Mouse (Mus musculus) liver, postnatal 0 days (tissue): ENCODE measurements around the gene Tab2. TPM values are rescaled to one million over a fixed set of nuclear protein-coding genes. Genes with fewer than 3 reads are reported as not detected.

Source experiments
- ATAC-seq: fragments of 200-750 bp; cut with Nextera tagmentation; 2 replicates; pipeline ENCODE4 v1.8.0; 2017; ENCODE audit warnings: mild to moderate bottlenecking, moderate library complexity
- DNase-seq: peaks from one replicate; pipeline ENCODE4 v3.0.0-alpha.2; 2016
- H3K27ac ChIP-seq: fragments of 300-500 bp; sonication (generic); 2 replicates; pipeline ENCODE4 v1.5.1; 2014; ENCODE audit warnings: antibody characterized with exemption, moderate library complexity, mild to moderate bottlenecking, low read depth
- H3K27me3 ChIP-seq: fragments of 300-500 bp; sonication (generic); 2 replicates; pipeline ENCODE4 v1.6.1; 2014; ENCODE audit warnings: low read length, control low read depth, mixed read lengths; ENCODE audit not compliant: insufficient read depth
- H3K36me3 ChIP-seq: fragments of 300-500 bp; sonication (generic); replicated peaks from 2 replicates; pipeline ENCODE4 v1.6.1; 2014; ENCODE audit warnings: mild to moderate bottlenecking, control low read depth, low read length, moderate library complexity, mixed read lengths; ENCODE audit not compliant: insufficient read depth
- H3K4me1 ChIP-seq: fragments of 300-500 bp; sonication (generic); 2 replicates; pipeline ENCODE4 v1.6.1; 2014; ENCODE audit warnings: antibody characterized with exemption, mild to moderate bottlenecking, control low read depth; ENCODE audit not compliant: insufficient read depth
- H3K4me2 ChIP-seq: fragments of 300-500 bp; sonication (generic); 2 replicates; pipeline ENCODE4 v1.6.1; 2014; ENCODE audit warnings: low read depth, mild to moderate bottlenecking, low read length, moderate library complexity, mixed read lengths
- H3K4me3 ChIP-seq: fragments of 300-500 bp; sonication (generic); 2 replicates; pipeline ENCODE4 v1.5.1; 2014; ENCODE audit warnings: low read depth, low read length
- H3K9ac ChIP-seq: fragments of 300-500 bp; sonication (generic); replicated peaks from 2 replicates; pipeline ENCODE4 v1.6.1; 2014; ENCODE audit warnings: mild to moderate bottlenecking, moderate library complexity
- H3K9me3 ChIP-seq: fragments of 300-500 bp; sonication (generic); 2 replicates; pipeline ENCODE4 v1.6.1; 2016; ENCODE audit warnings: mild to moderate bottlenecking, control low read depth, low read length, mixed read lengths
- CTCF ChIP-seq: sonication (generic); IDR thresholded peaks from 2 replicates; pipeline ENCODE4 v1.5.1; 2016; ENCODE audit warnings: antibody characterized with exemption, low read depth
- EP300 ChIP-seq: IDR thresholded peaks from 2 replicates; pipeline ENCODE4 v1.6.1; 2016; ENCODE audit warnings: antibody characterized with exemption, low read depth, mild to moderate bottlenecking
- WGBS: fragments of 180-500 bp; shearing (Covaris S2); extraction: QIAGEN DNeasy Blood & Tissue Kit; methylation state at CpG from one replicate; pipeline ENCODE4 v1.1.7; 2014; ENCODE audit not compliant: insufficient replicate concordance; 5-methylcytosine and 5-hydroxymethylcytosine counted together
- polyA plus RNA-seq: library from polyadenylated mRNA; unstranded; fragments of >200 nt; fragmentation: Nextera tagmentation; extraction: Ambion mirVana; gene quantifications from 2 replicates; pipeline ENCODE4 v1.2.1, GENCODE M21; 2015

Tab2 gene
- polyA plus RNA-seq, 1 experiment from 2014 or later = 11.8 TPM

DNA sequence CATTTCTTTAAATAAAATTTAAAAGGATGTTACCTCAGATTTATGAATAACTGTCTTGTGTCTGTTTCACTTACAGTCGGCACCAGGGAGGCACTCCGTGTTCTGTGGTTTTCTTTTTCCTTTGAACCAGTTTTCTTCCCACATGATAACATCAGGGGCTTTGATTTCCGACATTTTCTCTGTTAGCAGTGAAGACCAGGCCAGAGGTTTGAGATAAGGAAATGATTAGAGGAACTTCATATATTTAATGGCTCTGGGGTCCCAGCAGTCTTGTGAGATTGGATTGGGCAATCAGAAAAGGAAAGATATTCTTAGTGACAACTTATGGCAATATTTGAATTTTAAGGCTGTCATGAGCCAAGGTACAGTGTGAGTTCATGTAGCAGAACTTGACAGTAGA lies 11.1 kb upstream of the Tab2 start:
- DNase-seq (no peak), ATAC-seq (no peak)
- Histone ChIP-seq H3K4me2 (no peak overlapping the region), H3K4me3 (no peak overlapping the region), H3K4me1 (no peaks in the 10 kb centered on the region), H3K27me3 (no peaks in the 10 kb centered on the region), H3K36me3 (no peaks in the 10 kb centered on the region), H3K9ac (no peak overlapping the region), H3K9me3 (no peaks in the 10 kb centered on the region), H3K27ac (no peak overlapping the region)
- 20% methylated on average over 3 of the region's 3 CpGs for WGBS
- TF ChIP-seq EP300 (no peak), CTCF (no peak)

DNA sequence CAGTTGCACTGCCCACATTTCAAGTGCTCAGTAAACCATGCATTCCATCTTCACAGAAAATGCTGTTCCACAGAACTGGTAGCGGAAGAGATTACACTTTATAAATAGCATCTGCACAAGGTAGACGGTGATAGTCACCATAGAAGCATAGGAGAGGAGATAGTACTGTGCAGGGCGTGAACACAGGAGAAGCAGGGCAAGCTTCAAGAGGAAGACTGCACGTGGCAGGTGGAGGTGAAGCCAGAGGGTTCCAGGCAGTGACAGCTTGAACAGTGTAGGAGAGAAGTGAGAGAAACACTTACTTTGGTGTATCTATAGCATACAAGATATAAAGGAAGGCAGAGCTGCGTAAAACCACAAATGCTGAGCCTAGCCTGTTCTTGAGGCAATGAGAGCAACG lies 3.0 kb upstream of the Tab2 start:
- Histone ChIP-seq H3K9ac (no peak overlapping the region), H3K4me1 (peaks cover under 1% of the 10 kb centered on the region; the same call in 1 of the 2 replicates), H3K36me3 (no peaks in the 10 kb centered on the region), H3K9me3 (no peaks in the 10 kb centered on the region), H3K27me3 (no peaks in the 10 kb centered on the region), H3K4me3 (no peak overlapping the region), H3K27ac (no peak overlapping the region), H3K4me2 (no peak overlapping the region)
- no peak for DNase-seq
- no peak for TF ChIP-seq CTCF
- no peak for TF ChIP-seq EP300
- WGBS = 44% methylated on average over 6 of the region's 6 CpGs
- ATAC-seq = no peak

DNA sequence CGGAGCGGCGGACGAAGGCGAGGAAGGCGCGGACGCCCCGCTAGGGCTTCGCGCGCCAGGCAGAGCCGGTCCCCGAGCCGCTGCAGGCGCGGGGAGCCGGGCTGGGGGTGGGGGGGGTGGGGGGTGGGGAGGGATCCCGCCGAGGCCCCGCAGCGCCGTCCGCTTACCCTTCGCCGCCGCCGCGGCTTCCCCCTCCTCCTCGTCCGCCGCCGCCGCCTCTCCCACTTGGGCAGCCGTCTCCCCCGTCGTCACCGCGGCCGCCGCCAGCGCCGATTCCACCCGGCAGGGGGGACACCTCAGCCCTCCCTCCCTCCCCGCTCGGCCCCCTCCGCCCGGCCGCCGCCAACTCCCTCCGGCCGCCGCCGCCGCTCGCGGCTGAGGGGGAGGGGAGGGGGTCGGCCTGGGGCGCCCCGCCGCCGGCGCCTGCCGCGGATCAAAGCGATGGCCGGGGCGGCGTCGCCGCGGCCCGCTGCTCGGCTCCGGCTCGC lies 352 bp downstream of the Tab2 start:
- Histone ChIP-seq H3K27ac (peak overlapping the region; percentile 99), H3K27me3 (no peaks in the 10 kb centered on the region), H3K36me3 (0 out of 2 replicates have a peak, but pooled peaks cover 3% of the 10 kb centered on the region), H3K4me2 (peak overlapping the region; percentile 75), H3K4me3 (peak overlapping the region; percentile 96), H3K9ac (peak overlapping the region; percentile 99), H3K4me1 (peaks cover 10% of the 10 kb centered on the region), H3K9me3 (no peaks in the 10 kb centered on the region)
- no peak for TF ChIP-seq CTCF
- WGBS = under 1% methylated on average over 19 of the region's 76 CpGs
- ATAC-seq = peak; percentile 28
- no peak for DNase-seq

GRCm38 (mm10) chr10:7954989-7955633 lies 919 bp downstream of the Tab2 start:
- no peak for TF ChIP-seq CTCF
- no peak for TF ChIP-seq EP300
- ATAC-seq = peak; percentile 22

GRCm38 (mm10) chr10:7954627-7954988 lies 1.4 kb downstream of the Tab2 start:
- Histone ChIP-seq H3K27ac (peak overlapping the region; percentile 99), H3K4me3 (peak overlapping the region; percentile 96), H3K9me3 (no peaks in the 10 kb centered on the region), H3K9ac (peak overlapping the region; percentile 99), H3K27me3 (no peaks in the 10 kb centered on the region), H3K4me2 (peak overlapping the region; percentile 75), H3K4me1 (peaks cover 15% of the 10 kb centered on the region), H3K36me3 (0 out of 2 replicates have a peak, but pooled peaks cover 5% of the 10 kb centered on the region)
- TF ChIP-seq CTCF (no peak), EP300 (no peak)
- 3% methylated on average over 5 of the region's 5 CpGs for WGBS
- DNase-seq (no peak), ATAC-seq (no peak)

More at GRCm38 (mm10) chr10:7954989-7955633, 919 bp downstream of the Tab2 start:
- Histone ChIP-seq H3K4me3 (peak overlapping the region; percentile 96), H3K36me3 (0 out of 2 replicates have a peak, but pooled peaks cover 5% of the 10 kb centered on the region), H3K4me2 (peak overlapping the region; percentile 75), H3K27ac (peak overlapping the region; percentile 99), H3K9me3 (no peaks in the 10 kb centered on the region), H3K27me3 (no peaks in the 10 kb centered on the region), H3K4me1 (peaks cover 12% of the 10 kb centered on the region), H3K9ac (peak overlapping the region; percentile 99)
- DNase-seq = peak; percentile 68
- WGBS = 2% methylated on average over 31 of the region's 31 CpGs

- TF ChIP-seq EP300 (no peak), CTCF (no peak)
- DNase-seq (no peak), ATAC-seq (0 out of 2 replicates have a peak, but pooled peaks have one; percentile 35)
- Histone ChIP-seq H3K27me3 (no peaks in the 10 kb centered on the region), H3K4me3 (no peak overlapping the region), H3K27ac (no peak overlapping the region), H3K36me3 (peaks cover 11% of the 10 kb centered on the region; the same call in 1 of the 2 replicates), H3K4me2 (no peak overlapping the region), H3K4me1 (peaks cover 3% of the 10 kb centered on the region; the same call in 1 of the 2 replicates), H3K9ac (no peak overlapping the region), H3K9me3 (no peaks in the 10 kb centered on the region)
- 55% methylated on average over 3 of the region's 3 CpGs for WGBS
These were observed 13.0 kb downstream of the Tab2 start for GRCm38 (mm10) chr10:7943006-7943405.
